Mouse (Mus musculus) CH12.LX (cell line): ENCODE measurements around the gene Fam149a. TPM values are rescaled to one million over a fixed set of nuclear protein-coding genes. Genes with fewer than 3 reads are reported as not detected.

Experiments
- DNase-seq: peaks from one replicate; pipeline ENCODE4 v3.0.0-alpha.2; 2013; ENCODE audit errors: extremely low read depth
- H3K27ac ChIP-seq: 2 replicates; pipeline ENCODE4 v1.5.1; 2012; ENCODE audit warnings: low read depth, mild to moderate bottlenecking, control low read depth, moderate library complexity; ENCODE audit not compliant: insufficient read depth
- H3K27me3 ChIP-seq: replicated peaks from 2 replicates; pipeline ENCODE3; 2012; ENCODE audit warnings: inconsistent platforms
- H3K36me3 ChIP-seq, 2 experiments: replicated peaks in 1 of 2; 2 replicates each; pipeline versions ENCODE3 to v1.6.1; 2012; ENCODE audit warnings: inconsistent platforms in 1 of 2, low read length in 1 of 2, mild to moderate bottlenecking in 1 of 2, mixed read lengths in 1 of 2, moderate library complexity in 1 of 2; ENCODE audit not compliant: control insufficient read depth in 1 of 2, insufficient read depth in 1 of 2
- H3K4me1 ChIP-seq, 2 experiments: 2 replicates each; pipeline ENCODE4 v1.6.1; 2012; ENCODE audit warnings: inconsistent platforms in 1 of 2, moderate library complexity in 1 of 2; ENCODE audit not compliant: insufficient read depth in 2 of 2, control insufficient read depth in 1 of 2
- H3K4me2 ChIP-seq: 2 replicates; pipeline ENCODE4 v1.6.1; 2012; ENCODE audit warnings: low read depth, mild to moderate bottlenecking, control low read depth; ENCODE audit not compliant: poor library complexity, insufficient read depth, severe bottlenecking
- H3K4me3 ChIP-seq, 3 experiments: fragments of 150-350 bp in 1 of 3; sonication (generic) in 1 of 3; replicated peaks in 1 of 3; 2 replicates each; pipeline versions ENCODE3 to v1.5.1; 2011 to 2012; ENCODE audit warnings: low read depth in 2 of 3, low read length in 2 of 3, mild to moderate bottlenecking in 2 of 3, moderate library complexity in 2 of 3, control low read depth in 1 of 3, improper control_type of control experiment in 1 of 3, inconsistent platforms in 1 of 3, mixed read lengths in 1 of 3; ENCODE audit not compliant: poor library complexity in 1 of 3
- H3K79me2 ChIP-seq: replicated peaks from 2 replicates; pipeline ENCODE4 v1.6.1; 2012; ENCODE audit warnings: mild to moderate bottlenecking, moderate library complexity; ENCODE audit not compliant: control insufficient read depth, poor library complexity, insufficient read depth, severe bottlenecking; ENCODE audit errors: extremely low read depth
- H3K9ac ChIP-seq: 2 replicates; pipeline ENCODE4 v1.6.1; 2012; ENCODE audit warnings: low read depth, mild to moderate bottlenecking, control low read depth, moderate library complexity; ENCODE audit not compliant: insufficient read depth
- H3K9me3 ChIP-seq: replicated peaks from 2 replicates; pipeline ENCODE3; 2012; ENCODE audit warnings: low read length, inconsistent platforms, mixed read lengths
- CTCF ChIP-seq, 2 experiments: IDR thresholded peaks in 1 of 2; conservative IDR thresholded peaks in 1 of 2; 2 replicates each; pipeline ENCODE4 v1.5.1; 2011 to 2012; ENCODE audit warnings: low read depth in 2 of 2, low read length in 2 of 2, improper control_type of control experiment in 1 of 2, inconsistent platforms in 1 of 2, mild to moderate bottlenecking in 1 of 2, moderate library complexity in 1 of 2
- ELF1 ChIP-seq: IDR thresholded peaks from 2 replicates; pipeline ENCODE4 v1.6.1; 2014; ENCODE audit warnings: low read depth, mild to moderate bottlenecking, inconsistent platforms, low read length, improper control_type of control experiment
- EP300 ChIP-seq: IDR thresholded peaks from 2 replicates; pipeline ENCODE4 v1.6.1; 2011; ENCODE audit warnings: low read length, improper control_type of control experiment
- GABPA ChIP-seq: IDR thresholded peaks from 2 replicates; pipeline ENCODE4 v1.6.1; 2012; ENCODE audit warnings: low read depth, low read length, improper control_type of control experiment, inconsistent platforms; ENCODE audit not compliant: insufficient replicate concordance
- IRF4 ChIP-seq: IDR thresholded peaks from 2 replicates; pipeline ENCODE4 v1.6.1; 2014; ENCODE audit warnings: low read depth, mild to moderate bottlenecking, inconsistent platforms, low read length, improper control_type of control experiment
- MAFK ChIP-seq: IDR thresholded peaks from 2 replicates; pipeline ENCODE4 v1.6.1; 2011; ENCODE audit warnings: low read length, improper control_type of control experiment; ENCODE audit not compliant: insufficient replicate concordance
- MAX ChIP-seq: IDR thresholded peaks from 2 replicates; pipeline ENCODE4 v1.6.1; 2011; ENCODE audit warnings: low read length, improper control_type of control experiment
- MAZ ChIP-seq: IDR thresholded peaks from 2 replicates; pipeline ENCODE4 v1.6.1; 2012; ENCODE audit warnings: low read depth, mild to moderate bottlenecking, inconsistent platforms, low read length, improper control_type of control experiment, moderate library complexity
- NELFE ChIP-seq: IDR thresholded peaks from 2 replicates; pipeline ENCODE4 v1.6.1; 2011; ENCODE audit warnings: low read depth, low read length, improper control_type of control experiment
- POLR2AphosphoS2 ChIP-seq: IDR thresholded peaks from 2 replicates; pipeline ENCODE4 v1.6.1; 2011; ENCODE audit warnings: low read depth, low read length, improper control_type of control experiment
- RAD21 ChIP-seq: IDR thresholded peaks from 2 replicates; pipeline ENCODE4 v1.6.1; 2011; ENCODE audit warnings: low read depth, mild to moderate bottlenecking, low read length, improper control_type of control experiment, moderate library complexity
- TBP ChIP-seq: conservative IDR thresholded peaks from 2 replicates; pipeline ENCODE4 v1.6.1; 2011; ENCODE audit warnings: low read depth, low read length, improper control_type of control experiment
- UBTF ChIP-seq: IDR thresholded peaks from 2 replicates; pipeline ENCODE4 v1.6.1; 2012; ENCODE audit warnings: low read depth, mild to moderate bottlenecking, inconsistent platforms, low read length, improper control_type of control experiment, moderate library complexity
- USF1 ChIP-seq: IDR thresholded peaks from 2 replicates; pipeline ENCODE4 v1.6.1; 2014; ENCODE audit warnings: low read depth, mild to moderate bottlenecking, inconsistent platforms, low read length, improper control_type of control experiment
- USF2 ChIP-seq: conservative IDR thresholded peaks from 2 replicates; pipeline ENCODE4 v1.6.1; 2011; ENCODE audit warnings: low read depth, low read length, improper control_type of control experiment
- ZC3H11A ChIP-seq: IDR thresholded peaks from 2 replicates; pipeline ENCODE4 v1.6.1; 2012; ENCODE audit warnings: low read depth, mild to moderate bottlenecking, inconsistent platforms, low read length, improper control_type of control experiment
- ZNF384 ChIP-seq: IDR thresholded peaks from 2 replicates; pipeline ENCODE4 v1.6.1; 2012; ENCODE audit warnings: low read depth, low read length, improper control_type of control experiment, inconsistent platforms
- dilution Hi-C: fragments of 300-500 bp; cut with MboI; formaldehyde crosslinking; loops from 2 replicates; pipeline ENCODE4 v1.14.3; 2020; ENCODE audit warnings: low sequenced_read_pairs; ENCODE audit not compliant: extremely low pct_unique_long_range_greater_than_20kb, extremely low pct_ligation_motif_present
- in situ Hi-C: fragments of 300-500 bp; cut with MboI; formaldehyde crosslinking; loops from 3 replicates; pipeline ENCODE4 v1.14.3; 2019; ENCODE audit warnings: low sequenced_read_pairs, low pct_ligation_motif_present, low pct_unique_long_range_greater_than_20kb, mixed read lengths
- polyA plus RNA-seq: library from polyadenylated mRNA; unstranded; fragments of >175 nt; gene quantifications from 2 replicates; pipeline ENCODE4 v1.2.1, GENCODE M21; 2012; ENCODE audit warnings: low read depth; ENCODE audit not compliant: insufficient read length
- total RNA-seq, 2 experiments: library from RNA; depleted of rRNA; stranded (reverse); fragments of 300-350 nt in 1 of 2; fragments of >200 nt in 1 of 2; gene quantifications; 2 replicates each; pipeline ENCODE4 v1.2.3; 2012 to 2014

Fam149a gene
- total RNA-seq (2012; rRNA removed) (not detected in 2 replicates), total RNA-seq (2014; rRNA removed) (not detected in 2 replicates), polyA plus RNA-seq (not detected in 2 replicates)

- no peaks in the 10 kb centered on the region; the same call in 1 of the 2 replicates for H3K79me2 ChIP-seq
- H3K4me3 ChIP-seq: no peak within 1 kb of the TSS
- no peaks in the 10 kb centered on the region for H3K4me1 ChIP-seq
- in situ Hi-C loops: no loop called here
- H3K4me2 ChIP-seq: no peak within 1 kb of the TSS
- no peak for DNase-seq
- no peaks in the 10 kb centered on the region for H3K9me3 ChIP-seq
- no peaks in the 10 kb centered on the region for H3K36me3 ChIP-seq
- TF ChIP-seq CTCF (conservative IDR thresholded peaks at IDR 0.05 in 1 of 2, IDR thresholded peaks at IDR 0.05 in 1 of 2; ENCODE audit: low read depth in 2 of 2, low read length in 2 of 2) (no peak), TBP (no peak), NELFE (no peak), ZNF384 (no peak), USF1 (no peak), GABPA (no peak), MAX (no peak), MAFK (no peak), ZC3H11A (no peak), POLR2AphosphoS2 (no peak)
- TF ChIP-seq, all 38 proteins: peak for 0
- H3K27me3 ChIP-seq: no peaks in the 10 kb centered on the region
- H3K27ac ChIP-seq: no peak within 1 kb of the TSS
- H3K9ac ChIP-seq: no peak within 1 kb of the TSS
- dilution Hi-C loops: no loop called here
These were observed at the start of gene Fam149a for GRCm38 (mm10) chr8:45381963-45382347. TSS of gene Fam149a (minus strand) at chr8:45382291.

- H3K4me3 ChIP-seq: no peak overlapping the region
- TF ChIP-seq USF2 (no peak), RAD21 (no peak), IRF4 (no peak), MAZ (no peak), UBTF (no peak), ELF1 (no peak), EP300 (no peak), MAFK (no peak)
- peaks cover 0 to 15% of the 10 kb centered on the region in 2 experiments; a peak in 2 of 4 replicates for H3K4me1 ChIP-seq
- no peaks in the 10 kb centered on the region for H3K36me3 ChIP-seq
- no peak overlapping the region for H3K9ac ChIP-seq
- no peaks in the 10 kb centered on the region for H3K79me2 ChIP-seq
- no peaks in the 10 kb centered on the region for H3K27me3 ChIP-seq
- no peak for DNase-seq
- in situ Hi-C loops (no loop called here), dilution Hi-C loops (no loop called here)
- H3K4me2 ChIP-seq: no peak overlapping the region
- H3K27ac ChIP-seq: no peak overlapping the region
- H3K9me3 ChIP-seq: no peaks in the 10 kb centered on the region
These were observed 38.1 kb upstream of the Fam149a start for GRCm38 (mm10) chr8:45420151-45420550.
